Mouse (Mus musculus) midbrain, embryonic 13.5 days (tissue): ENCODE measurements around the gene Arf5. TPM values are rescaled to one million over a fixed set of nuclear protein-coding genes. Genes with fewer than 3 reads are reported as not detected.
A peak's percentile ranks its signal among the peaks of the same experiment; 100 is the strongest.

Experiments
- ATAC-seq: fragments of 200-750 bp; cut with Nextera tagmentation; 2 replicates; pipeline ENCODE4 v1.8.0; 2017; ENCODE audit warnings: mild to moderate bottlenecking, moderate TSS enrichment, moderate library complexity
- H3K27ac ChIP-seq: fragments of 300-500 bp; sonication (generic); 2 replicates; pipeline ENCODE4 v1.5.1; 2015; ENCODE audit warnings: inconsistent platforms, mild to moderate bottlenecking, moderate library complexity
- H3K27me3 ChIP-seq: fragments of 300-500 bp; sonication (generic); 2 replicates; pipeline ENCODE4 v1.6.1; 2015; ENCODE audit warnings: mild to moderate bottlenecking, inconsistent platforms
- H3K36me3 ChIP-seq: fragments of 300-500 bp; sonication (generic); 2 replicates; pipeline ENCODE4 v1.6.1; 2015; ENCODE audit warnings: mild to moderate bottlenecking, inconsistent platforms
- H3K4me1 ChIP-seq: fragments of 300-500 bp; sonication (generic); replicated peaks from 2 replicates; pipeline ENCODE4 v1.6.1; 2015; ENCODE audit warnings: inconsistent platforms
- H3K4me2 ChIP-seq: fragments of 300-500 bp; sonication (generic); replicated peaks from 2 replicates; pipeline ENCODE4 v1.6.1; 2015; ENCODE audit warnings: moderate library complexity, mild to moderate bottlenecking, inconsistent platforms
- H3K4me3 ChIP-seq: fragments of 300-500 bp; sonication (generic); replicated peaks from 2 replicates; pipeline ENCODE4 v1.5.1; 2015; ENCODE audit warnings: mild to moderate bottlenecking, inconsistent platforms
- H3K9ac ChIP-seq: fragments of 300-500 bp; sonication (generic); replicated peaks from 2 replicates; pipeline ENCODE4 v1.6.1; 2015; ENCODE audit warnings: mild to moderate bottlenecking, inconsistent platforms
- H3K9me3 ChIP-seq: fragments of 300-500 bp; sonication (generic); 2 replicates; pipeline ENCODE4 v1.6.1; 2016; ENCODE audit warnings: mild to moderate bottlenecking, inconsistent platforms
- WGBS: fragments of 180-500 bp; shearing (Covaris S2); methylation state at CpG from one replicate; pipeline ENCODE4 v1.1.7; 2015; 5-methylcytosine and 5-hydroxymethylcytosine counted together
- polyA plus RNA-seq: library from polyadenylated mRNA; unstranded; fragments of >200 nt; fragmentation: Nextera tagmentation; extraction: Ambion mirVana; gene quantifications from 2 replicates; pipeline ENCODE4 v1.2.1, GENCODE M21; 2015

Gene Arf5
- polyA plus RNA-seq, 1 experiment from 2014 or later, result 363 TPM

DNA sequence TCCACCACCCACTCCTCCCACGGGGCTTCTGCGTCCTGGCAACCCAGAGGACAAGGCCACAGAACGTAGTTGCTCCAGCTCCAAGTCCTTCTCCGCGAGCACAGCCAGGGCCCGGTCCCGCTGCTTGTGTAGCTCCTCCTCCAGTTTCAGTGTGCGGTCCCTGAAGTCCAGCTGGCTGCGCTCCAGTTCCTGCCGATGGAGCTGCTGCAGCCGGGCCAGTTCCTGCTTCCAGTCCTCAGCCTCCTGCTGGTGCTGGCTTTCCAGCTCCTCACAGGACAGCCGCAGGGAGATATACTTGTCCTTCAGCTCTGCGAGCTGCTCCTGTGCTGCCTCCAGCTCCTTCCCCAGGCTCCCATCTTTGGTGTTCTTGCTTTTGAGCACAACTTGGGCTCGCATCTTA lies 4.9 kb upstream of the Arf5 start:
- no peaks in the 10 kb centered on the region for H3K27me3 ChIP-seq
- H3K4me2 ChIP-seq, result no peak overlapping the region
- no peak overlapping the region for H3K27ac ChIP-seq
- H3K9me3 ChIP-seq, result no peaks in the 10 kb centered on the region
- peaks cover 40% of the 10 kb centered on the region for H3K36me3 ChIP-seq
- WGBS, result 91% methylated on average over 14 of the region's 14 CpGs
- no peak for ATAC-seq
- H3K9ac ChIP-seq, result no peak overlapping the region
- H3K4me3 ChIP-seq, result no peak overlapping the region
- peaks cover 29% of the 10 kb centered on the region for H3K4me1 ChIP-seq

DNA sequence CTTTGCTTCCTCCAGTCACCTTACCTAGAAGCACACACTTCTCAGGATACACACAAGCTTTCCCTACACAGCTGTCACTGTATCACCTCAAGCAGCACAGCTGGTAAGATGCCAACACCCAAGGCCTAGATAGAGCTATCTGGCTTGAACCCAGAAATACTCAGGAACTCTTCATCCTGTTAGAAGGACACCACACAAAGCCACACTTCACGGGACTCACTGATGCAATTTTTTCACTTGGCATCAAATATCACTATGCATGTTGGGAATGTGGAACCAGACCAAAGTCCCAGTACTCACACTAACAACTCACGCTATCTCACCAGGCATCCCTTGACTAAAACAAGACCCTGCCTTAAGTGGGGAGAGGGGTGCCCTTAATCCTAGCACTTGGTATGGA lies 3.7 kb upstream of the Arf5 start:
- peak overlapping the region; percentile 87; the same call in 1 of the 2 replicates for H3K9ac ChIP-seq
- 92% methylated on average over 2 of the region's 2 CpGs for WGBS
- 0 out of 2 replicates have a peak overlapping the region, but pooled peaks have one; percentile 94 for H3K4me3 ChIP-seq

GRCm38 (mm10) chr6:28420361-28420760 lies 3.0 kb upstream of the Arf5 start:
- Histone ChIP-seq H3K4me1 (peaks cover 42% of the 10 kb centered on the region), H3K27me3 (no peaks in the 10 kb centered on the region), H3K4me2 (peak overlapping the region; percentile 100), H3K4me3 (peak overlapping the region; percentile 94), H3K36me3 (peaks cover 30% of the 10 kb centered on the region), H3K9ac (peak overlapping the region; percentile 87), H3K27ac (no peak overlapping the region), H3K9me3 (no peaks in the 10 kb centered on the region)
- ATAC-seq, result no peak
- WGBS, result 82% methylated on average over 17 of the region's 17 CpGs

More for the DNA sequence above, 3.7 kb upstream of the Arf5 start:
- ATAC-seq, result no peak
- H3K36me3 ChIP-seq, result peaks cover 35% of the 10 kb centered on the region
- no peak overlapping the region for H3K27ac ChIP-seq
- no peaks in the 10 kb centered on the region for H3K27me3 ChIP-seq
- H3K4me1 ChIP-seq, result peaks cover 36% of the 10 kb centered on the region
- H3K9me3 ChIP-seq, result no peaks in the 10 kb centered on the region
- peak overlapping the region; percentile 100 for H3K4me2 ChIP-seq

DNA sequence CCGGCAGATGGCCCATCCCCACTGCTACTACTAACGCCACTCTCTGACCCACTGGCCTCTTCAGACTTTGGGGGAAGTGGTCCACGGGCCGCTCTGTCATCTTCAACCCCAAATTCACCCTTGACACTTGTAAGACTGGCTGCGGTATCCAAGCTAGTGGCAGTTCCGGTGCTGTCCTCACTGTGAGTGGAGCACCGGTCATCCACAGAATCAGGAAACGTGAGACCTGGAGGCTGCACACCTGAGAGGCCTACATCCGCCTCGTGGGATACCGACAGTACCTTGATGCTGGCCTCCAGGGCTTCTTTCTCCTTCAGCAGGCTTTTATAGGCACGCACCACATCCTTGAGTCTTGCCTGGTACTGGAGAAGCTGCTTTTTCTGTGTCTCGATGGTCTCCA lies 2.5 kb upstream of the Arf5 start:
- peak overlapping the region; percentile 100 for H3K4me2 ChIP-seq
- no peak overlapping the region for H3K27ac ChIP-seq
- H3K4me1 ChIP-seq, result peaks cover 47% of the 10 kb centered on the region
- no peaks in the 10 kb centered on the region for H3K27me3 ChIP-seq
- no peaks in the 10 kb centered on the region for H3K9me3 ChIP-seq
- 26% methylated on average over 13 of the region's 13 CpGs for WGBS
- H3K9ac ChIP-seq, result peak overlapping the region; percentile 87
- peaks cover 30% of the 10 kb centered on the region for H3K36me3 ChIP-seq
- no peak for ATAC-seq
- peak overlapping the region; percentile 94 for H3K4me3 ChIP-seq

DNA sequence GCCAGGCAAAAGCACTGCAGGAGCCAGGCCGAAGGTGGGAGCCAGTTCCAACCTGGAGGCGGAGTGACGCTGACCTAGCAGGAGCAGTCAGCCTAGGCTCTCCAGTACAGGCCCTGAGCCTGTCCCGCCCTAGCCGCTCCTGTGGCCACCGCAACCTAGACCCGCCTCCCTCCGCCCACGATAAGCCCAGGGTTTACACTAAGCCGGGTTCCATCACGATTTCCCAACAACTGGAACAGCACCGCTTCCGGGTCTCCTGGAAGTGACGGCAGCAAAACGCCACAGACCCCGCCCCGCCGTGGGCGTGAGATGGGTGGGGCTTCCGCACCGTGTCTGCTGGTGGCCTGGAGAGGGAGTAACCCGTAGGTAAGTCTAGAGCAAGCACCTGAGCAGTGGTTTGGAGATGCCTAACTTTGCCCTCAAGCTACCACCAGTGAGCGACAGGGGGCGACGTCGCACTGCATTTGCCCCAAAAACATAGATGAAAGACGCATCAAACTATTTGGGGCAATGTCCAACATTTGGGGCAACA lies 1.8 kb upstream of the Arf5 start:
- peak overlapping the region; percentile 87 for H3K9ac ChIP-seq
- under 1% methylated on average over 27 of the region's 27 CpGs for WGBS
- H3K4me3 ChIP-seq, result peak overlapping the region; percentile 94
- H3K9me3 ChIP-seq, result no peaks in the 10 kb centered on the region
- H3K36me3 ChIP-seq, result peaks cover 36% of the 10 kb centered on the region
- peaks cover 50% of the 10 kb centered on the region for H3K4me1 ChIP-seq
- H3K4me2 ChIP-seq, result peak overlapping the region; percentile 100
- no peaks in the 10 kb centered on the region for H3K27me3 ChIP-seq
- peak overlapping the region; percentile 60; the same call in 1 of the 2 replicates for H3K27ac ChIP-seq
- ATAC-seq, result peak; percentile 88

DNA sequence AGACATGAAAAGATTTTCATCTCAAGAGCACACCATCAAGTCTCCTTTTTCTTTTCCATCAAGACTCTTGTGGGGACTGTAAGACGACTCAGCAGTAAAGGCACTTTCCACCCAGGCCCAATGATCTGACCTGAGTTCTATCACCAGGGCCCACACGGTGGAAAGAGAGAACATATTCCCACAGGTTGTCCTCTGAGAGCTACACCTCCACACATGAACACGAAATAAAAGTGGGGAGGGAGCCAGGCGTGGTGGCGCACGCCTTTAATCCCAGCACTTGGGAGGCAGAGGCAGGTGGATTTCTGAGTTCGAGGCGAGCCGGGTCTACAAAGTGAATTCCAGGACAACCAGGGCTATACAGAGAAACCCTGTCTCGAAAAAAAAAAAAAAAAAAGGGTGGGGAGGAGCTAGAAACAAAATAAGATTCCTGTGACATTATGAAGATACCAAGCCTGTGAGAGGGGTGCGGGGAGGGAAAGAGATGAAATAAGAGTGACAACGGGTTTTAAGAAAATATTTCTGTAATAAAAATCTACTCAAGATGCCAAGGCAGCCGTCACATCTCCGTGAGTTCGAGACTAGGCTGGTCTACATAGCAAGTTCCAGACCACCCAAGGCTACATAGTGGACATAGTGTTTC lies 589 bp upstream of the Arf5 start:
- peak overlapping the region; percentile 86; the same call in 1 of the 2 replicates for H3K27ac ChIP-seq
- no peaks in the 10 kb centered on the region for H3K9me3 ChIP-seq
- no peaks in the 10 kb centered on the region for H3K27me3 ChIP-seq
- H3K4me2 ChIP-seq, result peak overlapping the region; percentile 68
- H3K4me1 ChIP-seq, result peaks cover 46% of the 10 kb centered on the region
- H3K36me3 ChIP-seq, result peaks cover 34% of the 10 kb centered on the region
- 72% methylated on average over 15 of the region's 15 CpGs for WGBS
- peak overlapping the region; percentile 87 for H3K4me3 ChIP-seq
- peak; percentile 2; the same call in 1 of the 2 replicates for ATAC-seq
- H3K9ac ChIP-seq, result 0 out of 2 replicates have a peak overlapping the region, but pooled peaks have one; percentile 94

GRCm38 (mm10) chr6:28423767-28424695 lies 671 bp downstream of the Arf5 start:
- peak; percentile 59 for ATAC-seq
- peaks cover 46% of the 10 kb centered on the region for H3K4me1 ChIP-seq

DNA sequence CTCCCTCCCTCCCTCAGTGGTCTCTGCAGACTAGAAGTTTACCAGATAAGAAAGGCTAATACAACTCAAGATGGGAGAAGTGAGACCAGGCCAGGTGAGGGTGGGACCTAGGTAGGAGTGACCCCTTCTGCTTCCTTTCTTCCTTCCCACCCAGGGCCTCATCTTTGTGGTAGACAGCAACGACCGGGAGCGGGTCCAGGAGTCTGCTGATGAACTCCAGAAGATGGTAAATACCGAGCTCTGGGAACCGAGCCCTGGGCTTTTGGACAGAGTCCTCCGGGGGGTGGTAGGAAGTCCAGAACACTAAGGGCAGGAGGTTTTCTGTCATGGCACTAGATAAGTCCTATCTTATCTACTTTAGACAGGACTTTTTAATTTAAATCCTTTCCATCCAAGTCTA lies 1.7 kb downstream of the Arf5 start:
- H3K27me3 ChIP-seq, result no peaks in the 10 kb centered on the region
- no peak overlapping the region for H3K27ac ChIP-seq
- peak overlapping the region; percentile 68 for H3K4me2 ChIP-seq
- peaks cover 39% of the 10 kb centered on the region for H3K4me1 ChIP-seq
- WGBS, result 95% methylated on average over 6 of the region's 6 CpGs
- peak overlapping the region; percentile 87 for H3K4me3 ChIP-seq
- peaks cover 24% of the 10 kb centered on the region for H3K36me3 ChIP-seq
- ATAC-seq, result no peak
- H3K9ac ChIP-seq, result no peak overlapping the region
- no peaks in the 10 kb centered on the region for H3K9me3 ChIP-seq

More at GRCm38 (mm10) chr6:28423767-28424695, 671 bp downstream of the Arf5 start:
- H3K4me3 ChIP-seq, result peak overlapping the region; percentile 87
- H3K27ac ChIP-seq, result peak overlapping the region; percentile 86
- H3K4me2 ChIP-seq, result peak overlapping the region; percentile 68
- H3K36me3 ChIP-seq, result peaks cover 26% of the 10 kb centered on the region
- H3K9me3 ChIP-seq, result no peaks in the 10 kb centered on the region
- H3K27me3 ChIP-seq, result no peaks in the 10 kb centered on the region
- H3K9ac ChIP-seq, result peak overlapping the region; percentile 94
- 16% methylated on average over 34 of the region's 46 CpGs for WGBS

DNA sequence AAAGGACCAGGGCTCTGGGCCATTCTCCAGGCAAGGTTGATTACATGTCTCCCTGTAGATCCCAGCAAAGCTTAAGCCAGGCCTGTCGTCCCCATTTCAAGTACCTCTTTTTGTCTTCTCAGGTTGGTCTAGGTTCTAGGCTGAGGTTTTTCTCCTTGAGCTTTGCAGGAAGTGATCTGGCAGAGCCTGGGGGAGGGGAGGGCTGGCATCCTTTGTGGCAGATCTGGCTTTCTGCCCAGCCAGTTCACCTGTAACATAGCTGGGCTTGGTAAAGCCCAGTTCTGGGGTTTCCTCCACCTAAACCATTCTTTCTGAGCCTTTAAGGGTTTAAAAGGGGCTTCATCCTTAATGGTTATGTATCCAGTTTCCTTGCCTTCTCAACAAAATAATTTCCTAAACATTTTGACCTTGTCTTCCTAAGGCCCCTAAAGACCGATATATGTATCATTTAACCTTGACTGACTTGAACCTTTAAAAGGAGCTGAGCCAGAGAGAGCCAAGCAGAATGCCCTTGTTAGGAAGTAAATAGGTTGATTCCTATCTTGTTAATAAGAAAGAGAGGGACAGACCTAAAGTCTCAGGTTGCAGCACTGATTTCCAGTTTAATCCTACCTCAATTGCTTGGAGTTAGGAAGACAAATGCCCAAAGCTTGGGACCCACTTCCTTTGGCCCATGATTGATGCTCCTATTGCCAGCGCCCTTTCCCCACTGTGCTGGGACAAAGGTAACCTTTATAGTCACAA lies 3.9 kb downstream of the Arf5 start, which contains the start of gene Fscn3:
TSS of gene Fscn3 (plus strand) at position 694 of the 744 bp plus-strand sequence.
- 75% methylated on average over 3 of the region's 3 CpGs for WGBS
- H3K4me1 ChIP-seq, result peaks cover 21% of the 10 kb centered on the region
- H3K4me3 ChIP-seq, result no peak within 1 kb of the TSS
- H3K27ac ChIP-seq, result no peak within 1 kb of the TSS
- H3K9me3 ChIP-seq, result no peaks in the 10 kb centered on the region
- no peak within 1 kb of the TSS for H3K4me2 ChIP-seq
- H3K36me3 ChIP-seq, result peaks cover 24% of the 10 kb centered on the region
- no peak within 1 kb of the TSS for H3K9ac ChIP-seq
- H3K27me3 ChIP-seq, result no peaks in the 10 kb centered on the region
- no peak for ATAC-seq

GRCm38 (mm10) chr6:28428290-28428689 lies 4.9 kb downstream of the Arf5 start, which contains the start of gene Gcc1:
Gcc1 (minus strand) TSS chr6:28428390.
- Histone ChIP-seq H3K27me3 (no peaks in the 10 kb centered on the region), H3K4me2 (no peak within 1 kb of the TSS), H3K9me3 (no peaks in the 10 kb centered on the region), H3K4me3 (no peak within 1 kb of the TSS), H3K36me3 (peaks cover 24% of the 10 kb centered on the region), H3K9ac (no peak within 1 kb of the TSS), H3K27ac (no peak within 1 kb of the TSS), H3K4me1 (peaks cover 21% of the 10 kb centered on the region)
- WGBS, result 88% methylated on average over 3 of the region's 3 CpGs
- no peak for ATAC-seq

GRCm38 (mm10) chr6:28429870-28430269 lies 6.5 kb downstream of the Arf5 start:
- Histone ChIP-seq H3K4me1 (peaks cover 12% of the 10 kb centered on the region), H3K4me3 (no peak overlapping the region), H3K36me3 (peaks cover 24% of the 10 kb centered on the region), H3K9me3 (no peaks in the 10 kb centered on the region), H3K27ac (no peak overlapping the region), H3K9ac (no peak overlapping the region), H3K4me2 (no peak overlapping the region), H3K27me3 (no peaks in the 10 kb centered on the region)
- WGBS, result 93% methylated on average over 11 of the region's 11 CpGs
- no peak for ATAC-seq
